Mouse (Mus musculus) thymus, adult 2 months (tissue): ENCODE results near the gene Igf1.

ENCODE experiments used
- CTCF ChIP-seq: fragments of 200-500 bp; IDR thresholded peaks from 2 replicates; pipeline ENCODE4 v1.5.1; 2012; ENCODE audit warnings: mild to moderate bottlenecking, control low read depth, low read length, moderate library complexity, borderline replicate concordance; ENCODE audit not compliant: control insufficient read depth, poor library complexity, insufficient read depth; ENCODE audit errors: extremely low read depth
- POLR2A ChIP-seq: fragments of 200-500 bp; IDR thresholded peaks from 2 replicates; pipeline ENCODE4 v1.6.1; 2012; ENCODE audit warnings: mild to moderate bottlenecking, low read length, control low read depth, moderate library complexity; ENCODE audit not compliant: control insufficient read depth, poor library complexity, insufficient read depth; ENCODE audit errors: extremely low read depth

DNA sequence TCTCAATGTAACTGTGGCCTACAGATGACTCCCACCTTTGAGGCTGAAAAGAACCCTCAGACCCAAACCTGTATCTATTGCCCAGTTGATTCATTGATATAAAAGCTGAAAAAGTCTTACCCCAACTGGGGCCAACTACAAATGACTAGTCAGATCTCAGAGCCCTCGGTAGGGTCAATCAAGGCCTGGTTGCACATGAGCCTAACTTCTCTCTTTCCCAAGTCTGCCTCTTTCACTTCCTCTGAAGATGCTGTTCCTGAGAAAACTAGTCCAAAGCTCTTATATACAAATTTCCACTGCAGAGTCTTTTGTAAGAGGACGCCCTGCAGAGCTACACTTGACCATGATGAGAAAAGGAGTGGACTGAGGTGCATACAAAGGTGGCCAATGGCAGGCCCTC, 27.4 kb upstream of the Igf1 start:
- TF ChIP-seq POLR2A (no peak), CTCF (no peak)
